Mouse (Mus musculus) G1E (cell line): ENCODE measurements around the gene Pet117.

ENCODE experiments used
- CTCF ChIP-seq: IDR thresholded peaks from 2 replicates; pipeline ENCODE4 v1.5.1; 2012; ENCODE audit warnings: low read depth, low read length, inconsistent platforms, mixed read lengths
- GATA1 ChIP-seq: IDR thresholded peaks from 2 replicates; pipeline ENCODE4 v1.6.1; 2012; ENCODE audit warnings: borderline replicate concordance, low read length, inconsistent platforms, mixed read lengths
- POLR2AphosphoS5 ChIP-seq: IDR thresholded peaks from 2 replicates; pipeline ENCODE4 v1.6.1; 2012; ENCODE audit warnings: low read depth, low read length, inconsistent platforms; ENCODE audit not compliant: insufficient replicate concordance
- TAL1 ChIP-seq: conservative IDR thresholded peaks from 2 replicates; pipeline ENCODE4 v1.6.1; 2012; ENCODE audit warnings: low read depth, low read length, inconsistent platforms, mixed read lengths

GRCm38 (mm10) chr2:144369511-144369910 lies 715 bp downstream of the Pet117 start:
- TF ChIP-seq POLR2AphosphoS5, result no peak
- no peak for TF ChIP-seq CTCF
- no peak for TF ChIP-seq TAL1
- no peak for TF ChIP-seq GATA1
